Mouse (Mus musculus) forebrain, embryonic 11.5 days (tissue): ENCODE measurements around the gene Itpr3. TPM values are rescaled to one million over a fixed set of nuclear protein-coding genes. Genes with fewer than 3 reads are reported as not detected.

ENCODE experiments used
- ATAC-seq: fragments of 200-750 bp; cut with Nextera tagmentation; replicated peaks from 2 replicates; pipeline ENCODE4 v1.8.0; 2017; ENCODE audit warnings: moderate TSS enrichment; ENCODE audit not compliant: low FRiP score
- DNase-seq: peaks from one replicate; pipeline ENCODE4 v3.0.0-alpha.2; 2017; ENCODE audit warnings: low spot score
- H3K27ac ChIP-seq: fragments of 300-500 bp; sonication (generic); 2 replicates; pipeline ENCODE4 v1.5.1; 2014; ENCODE audit warnings: low read depth, low read length
- H3K27me3 ChIP-seq: fragments of 300-500 bp; sonication (generic); 2 replicates; pipeline ENCODE4 v1.6.1; 2014; ENCODE audit warnings: mild to moderate bottlenecking, low read length, mixed read lengths; ENCODE audit not compliant: control insufficient read depth, insufficient read depth
- H3K36me3 ChIP-seq: fragments of 300-500 bp; sonication (generic); 2 replicates; pipeline ENCODE4 v1.6.1; 2014; ENCODE audit warnings: mild to moderate bottlenecking, low read length, moderate library complexity, mixed read lengths; ENCODE audit not compliant: control insufficient read depth, insufficient read depth
- H3K4me1 ChIP-seq: fragments of 300-500 bp; sonication (generic); replicated peaks from 2 replicates; pipeline ENCODE4 v1.6.1; 2014; ENCODE audit warnings: low read length, mixed read lengths; ENCODE audit not compliant: control insufficient read depth, insufficient read depth
- H3K4me2 ChIP-seq: fragments of 300-500 bp; sonication (generic); 2 replicates; pipeline ENCODE4 v1.6.1; 2014; ENCODE audit warnings: low read depth, mild to moderate bottlenecking, low read length, moderate library complexity, mixed read lengths; ENCODE audit not compliant: severe bottlenecking
- H3K4me3 ChIP-seq: fragments of 300-500 bp; sonication (generic); 2 replicates; pipeline ENCODE4 v1.5.1; 2014; ENCODE audit warnings: low read depth, low read length
- H3K9ac ChIP-seq: fragments of 300-500 bp; sonication (generic); 2 replicates; pipeline ENCODE4 v1.6.1; 2014; ENCODE audit warnings: low read length
- H3K9me3 ChIP-seq: fragments of 300-500 bp; sonication (generic); 2 replicates; pipeline ENCODE4 v1.6.1; 2016; ENCODE audit warnings: low read length, mixed read lengths; ENCODE audit not compliant: control insufficient read depth
- WGBS: fragments of 180-500 bp; shearing (Covaris S2); extraction: QIAGEN DNeasy Blood & Tissue Kit; methylation state at CpG from one replicate; pipeline ENCODE4 v1.1.7; 2014; 5-methylcytosine and 5-hydroxymethylcytosine counted together
- polyA plus RNA-seq: library from polyadenylated mRNA; unstranded; fragments of >200 nt; fragmentation: Nextera tagmentation; extraction: Ambion mirVana; gene quantifications from 2 replicates; pipeline ENCODE4 v1.2.1, GENCODE M21; 2014

Gene Itpr3
- polyA plus RNA-seq, 1 experiment from 2014 or later, result 2.2 TPM

DNA sequence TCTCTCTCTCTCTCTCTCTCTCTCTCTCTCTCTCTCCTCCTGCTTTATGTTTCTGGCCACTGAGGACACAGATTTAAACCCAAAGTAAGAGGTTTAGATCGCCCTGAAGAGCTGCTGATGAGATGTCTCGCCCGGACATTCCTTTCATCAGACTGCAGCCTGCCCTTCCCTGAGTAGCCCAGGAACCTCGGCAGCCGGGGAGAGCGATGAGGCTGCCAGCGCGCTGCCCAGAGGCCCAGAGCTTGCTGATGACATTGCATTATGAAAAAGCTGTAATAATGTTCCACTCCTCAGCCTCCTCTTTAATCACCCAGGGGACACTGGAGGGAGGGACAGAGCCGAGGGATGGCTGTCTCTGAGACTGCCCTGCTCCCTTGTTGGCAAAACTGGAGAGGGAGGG is 83.2 kb downstream of the Itpr3 start:
- no peak for DNase-seq
- Histone ChIP-seq H3K4me3 (no peak overlapping the region), H3K9ac (no peak overlapping the region), H3K4me1 (peaks cover 11% of the 10 kb centered on the region; the same call in 1 of the 2 replicates), H3K27me3 (no peaks in the 10 kb centered on the region), H3K9me3 (no peaks in the 10 kb centered on the region), H3K36me3 (no peaks in the 10 kb centered on the region), H3K4me2 (no peak overlapping the region), H3K27ac (no peak overlapping the region)
- ATAC-seq, result no peak
- 61% methylated on average over 9 of the region's 9 CpGs for WGBS

DNA sequence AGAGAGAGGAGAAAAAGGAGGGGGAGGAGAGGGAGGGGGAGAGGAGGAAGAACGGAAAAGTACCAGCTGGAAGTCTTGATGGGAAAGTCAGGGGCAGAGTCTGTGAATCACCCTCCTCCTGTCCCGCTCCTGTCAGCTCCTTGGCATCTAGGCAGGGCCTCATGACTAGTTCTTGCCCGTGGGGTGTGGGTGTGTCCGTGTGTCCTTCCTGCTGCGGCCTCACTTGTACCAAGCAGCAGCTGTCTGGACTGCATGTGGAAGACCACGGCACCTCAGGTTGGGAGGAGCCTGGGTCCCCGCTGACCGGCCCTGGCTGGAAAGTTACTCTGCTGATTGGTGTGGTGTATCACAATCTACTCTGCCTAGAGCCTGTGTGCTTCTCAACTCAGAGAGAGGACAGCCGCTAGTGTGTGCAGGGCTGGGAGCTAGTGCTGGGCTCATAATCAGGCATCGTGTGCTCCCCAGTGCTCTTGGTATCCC is 84.9 kb downstream of the Itpr3 start:
- H3K4me2 ChIP-seq, result no peak overlapping the region
- peaks cover 12% of the 10 kb centered on the region; the same call in 1 of the 2 replicates for H3K4me1 ChIP-seq
- no peak overlapping the region for H3K9ac ChIP-seq
- no peak overlapping the region for H3K27ac ChIP-seq
- no peak for DNase-seq
- 60% methylated on average over 10 of the region's 10 CpGs for WGBS
- H3K9me3 ChIP-seq, result no peaks in the 10 kb centered on the region
- no peaks in the 10 kb centered on the region for H3K36me3 ChIP-seq
- no peaks in the 10 kb centered on the region for H3K27me3 ChIP-seq
- no peak for ATAC-seq
- H3K4me3 ChIP-seq, result no peak overlapping the region

DNA sequence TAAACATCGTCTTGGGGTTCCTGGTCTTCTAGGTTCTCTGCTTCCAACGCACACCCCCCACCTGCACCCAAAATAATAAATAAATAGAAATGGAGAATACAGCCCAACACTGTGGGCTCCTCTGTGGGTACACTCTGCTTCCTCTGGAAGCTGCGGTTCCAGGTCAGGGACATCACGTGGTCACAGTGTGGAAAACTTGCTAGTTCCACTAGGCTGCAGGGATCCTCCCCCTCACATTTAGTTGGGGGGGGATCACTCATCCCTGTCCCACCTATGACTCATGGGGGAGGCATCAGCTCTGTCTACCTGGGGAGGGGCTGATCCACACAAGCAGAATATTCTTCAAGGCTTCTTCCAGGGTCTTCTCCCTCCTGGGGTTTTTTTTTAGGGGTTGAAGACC is 87.0 kb downstream of the Itpr3 start:
- H3K27ac ChIP-seq, result no peak overlapping the region
- 84% methylated on average over 4 of the region's 4 CpGs for WGBS
- H3K36me3 ChIP-seq, result no peaks in the 10 kb centered on the region
- H3K4me1 ChIP-seq, result peaks cover 6% of the 10 kb centered on the region; the same call in 1 of the 2 replicates
- ATAC-seq (no peak), DNase-seq (no peak)
- no peak overlapping the region for H3K9ac ChIP-seq
- H3K4me3 ChIP-seq, result no peak overlapping the region
- H3K9me3 ChIP-seq, result no peaks in the 10 kb centered on the region
- no peak overlapping the region for H3K4me2 ChIP-seq
- no peaks in the 10 kb centered on the region for H3K27me3 ChIP-seq

DNA sequence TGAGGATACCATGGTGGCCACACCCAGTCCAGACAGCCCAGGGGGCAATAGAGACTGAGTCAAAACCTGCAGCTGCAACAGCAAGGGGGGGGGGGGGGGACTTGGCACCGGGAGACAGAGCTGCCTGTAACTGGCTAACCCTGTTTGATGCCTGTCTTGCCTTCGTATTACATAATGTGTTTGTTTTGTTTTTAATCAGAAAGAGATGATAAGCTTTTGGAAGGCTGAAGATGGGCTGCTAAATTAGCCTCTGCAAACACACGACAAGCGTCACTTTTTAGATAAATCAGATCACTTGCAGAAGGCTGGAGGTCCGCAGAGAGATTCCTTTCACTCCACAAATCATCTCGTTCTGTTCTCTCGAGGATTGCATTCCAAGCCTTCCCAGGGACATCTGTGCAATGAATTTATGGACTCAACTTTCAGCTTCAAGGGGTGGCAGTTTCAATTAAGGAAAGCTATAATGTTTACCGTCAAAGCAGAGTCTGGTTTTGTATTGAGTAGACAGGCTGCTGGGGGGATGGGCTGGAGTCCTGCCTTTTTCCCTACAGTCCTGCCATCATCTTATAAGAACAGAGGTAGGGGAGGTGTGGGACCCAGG is 89.3 kb downstream of the Itpr3 start:
- no peak overlapping the region for H3K27ac ChIP-seq
- WGBS, result 46% methylated on average over 8 of the region's 8 CpGs
- H3K4me3 ChIP-seq, result no peak overlapping the region
- H3K4me1 ChIP-seq, result peaks cover 6% of the 10 kb centered on the region; the same call in 1 of the 2 replicates
- H3K27me3 ChIP-seq, result no peaks in the 10 kb centered on the region
- no peak overlapping the region for H3K9ac ChIP-seq
- ATAC-seq, result no peak
- H3K4me2 ChIP-seq, result no peak overlapping the region
- no peaks in the 10 kb centered on the region for H3K36me3 ChIP-seq
- H3K9me3 ChIP-seq, result no peaks in the 10 kb centered on the region
- DNase-seq, result no peak

DNA sequence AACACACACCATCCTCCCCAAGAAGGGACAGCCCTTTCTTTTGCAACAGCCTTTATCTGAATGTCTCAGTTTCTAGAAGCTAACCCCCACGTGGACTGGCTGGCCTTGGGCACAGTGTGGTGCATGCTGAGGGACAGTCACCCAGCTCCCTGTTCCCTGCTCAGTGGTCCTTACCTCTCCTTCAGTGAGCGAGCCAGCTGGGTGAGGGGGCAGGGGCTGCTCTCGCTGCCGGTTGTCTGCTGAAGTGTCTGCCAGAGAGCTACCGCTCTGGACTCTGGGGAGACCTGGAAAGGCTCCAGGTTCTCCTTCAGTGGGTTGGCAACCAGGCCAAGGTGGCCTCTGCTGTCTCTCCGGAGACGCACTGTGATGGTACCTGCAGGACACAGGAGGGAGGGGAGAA is 93.8 kb downstream of the Itpr3 start:
- 0 out of 2 replicates have a peak, but pooled peaks cover 1% of the 10 kb centered on the region for H3K4me1 ChIP-seq
- no peak overlapping the region for H3K4me2 ChIP-seq
- WGBS, result 83% methylated on average over 7 of the region's 7 CpGs
- no peaks in the 10 kb centered on the region for H3K9me3 ChIP-seq
- H3K27ac ChIP-seq, result no peak overlapping the region
- H3K27me3 ChIP-seq, result no peaks in the 10 kb centered on the region
- H3K4me3 ChIP-seq, result no peak overlapping the region
- no peak overlapping the region for H3K9ac ChIP-seq
- DNase-seq (no peak), ATAC-seq (no peak)
- no peaks in the 10 kb centered on the region for H3K36me3 ChIP-seq

DNA sequence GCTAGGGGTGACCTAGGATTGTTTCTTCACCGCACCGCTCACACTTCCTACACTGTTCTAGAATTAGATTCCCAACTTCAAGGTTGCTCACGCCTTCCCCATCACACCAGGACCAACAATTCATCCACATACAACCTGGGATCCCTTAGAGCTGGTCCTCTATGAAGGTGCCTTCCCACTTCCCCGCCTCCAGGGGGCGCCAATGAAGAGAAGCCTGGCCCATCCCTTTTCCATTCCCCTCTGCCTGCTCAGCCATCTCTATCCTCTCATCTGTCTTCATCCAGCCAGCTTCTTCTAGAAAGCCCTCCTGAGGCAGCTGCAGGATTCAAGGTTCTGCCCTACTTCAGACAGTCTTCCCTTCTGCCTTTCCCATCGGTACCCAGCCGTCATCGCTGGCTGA is 94.3 kb downstream of the Itpr3 start:
- H3K4me1 ChIP-seq, result 0 out of 2 replicates have a peak, but pooled peaks cover 1% of the 10 kb centered on the region
- H3K4me3 ChIP-seq, result no peak overlapping the region
- ATAC-seq, result no peak
- no peak overlapping the region for H3K27ac ChIP-seq
- no peak overlapping the region for H3K9ac ChIP-seq
- DNase-seq, result peak; percentile 71
- WGBS, result 71% methylated on average over 8 of the region's 8 CpGs
- no peak overlapping the region for H3K4me2 ChIP-seq
- no peaks in the 10 kb centered on the region for H3K9me3 ChIP-seq
- H3K36me3 ChIP-seq, result no peaks in the 10 kb centered on the region
- H3K27me3 ChIP-seq, result no peaks in the 10 kb centered on the region

DNA sequence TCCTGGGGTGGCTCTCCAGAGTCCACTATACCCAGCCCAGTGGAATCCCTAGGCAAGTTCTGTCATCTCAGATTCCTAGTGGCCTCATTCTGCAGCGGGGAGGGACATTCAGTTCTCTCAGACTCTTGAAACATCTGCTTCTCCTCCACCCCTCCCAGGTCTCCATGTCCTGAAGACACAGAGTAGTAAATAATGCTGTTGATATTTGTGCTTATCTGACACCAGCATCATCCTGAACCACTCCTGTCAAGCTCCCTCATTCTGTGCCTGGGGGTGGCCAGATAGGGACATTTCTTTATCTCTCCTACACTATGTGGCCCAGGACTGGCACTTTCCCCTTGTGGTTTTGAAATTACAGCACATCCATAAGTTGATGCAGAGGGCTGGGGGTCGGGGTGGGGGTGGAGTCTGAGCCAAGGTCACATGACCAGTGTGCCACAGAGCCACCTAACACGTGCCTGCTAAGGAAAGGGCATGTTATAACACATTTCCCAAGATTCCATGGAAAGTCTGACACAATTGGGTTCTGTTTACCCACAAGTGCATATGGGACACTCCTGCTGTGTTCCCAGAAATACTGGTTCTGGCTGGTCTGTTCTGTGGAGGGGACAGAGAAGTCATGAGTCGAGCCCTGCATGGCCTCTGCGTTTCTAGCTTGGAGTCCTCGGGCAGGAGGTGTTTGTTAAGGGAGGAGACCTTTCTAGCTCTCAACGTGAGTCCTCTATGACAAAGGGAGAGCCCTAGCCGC is 96.0 kb downstream of the Itpr3 start:
- Histone ChIP-seq H3K27me3 (no peaks in the 10 kb centered on the region), H3K9ac (no peak overlapping the region), H3K4me1 (no peaks in the 10 kb centered on the region), H3K4me2 (no peak overlapping the region), H3K27ac (no peak overlapping the region), H3K4me3 (no peak overlapping the region), H3K36me3 (no peaks in the 10 kb centered on the region), H3K9me3 (no peaks in the 10 kb centered on the region)
- ATAC-seq (no peak), DNase-seq (no peak)
- 71% methylated on average over 8 of the region's 8 CpGs for WGBS

DNA sequence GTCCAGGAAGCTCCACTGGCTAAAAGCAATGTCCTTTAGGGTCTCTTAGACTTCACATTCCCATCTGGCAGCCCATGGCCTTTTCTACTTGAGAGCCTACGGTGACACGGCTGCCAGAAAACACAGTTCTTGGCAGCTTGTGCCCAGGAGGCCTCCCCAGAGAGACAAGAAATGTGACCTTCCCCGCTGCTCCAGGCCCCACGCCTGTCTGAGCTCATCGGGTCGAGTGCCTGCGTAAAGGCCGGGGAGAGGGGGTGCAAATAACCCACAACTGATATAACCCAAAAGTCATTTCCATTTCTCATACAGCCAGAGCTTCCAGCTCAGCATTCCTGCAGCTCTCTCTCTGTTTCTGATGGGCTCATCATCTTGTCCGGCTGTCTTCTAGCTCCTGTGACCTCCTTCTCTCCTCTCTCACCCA is 96.7 kb downstream of the Itpr3 start:
- Histone ChIP-seq H3K9me3 (no peaks in the 10 kb centered on the region), H3K9ac (no peak overlapping the region), H3K27me3 (no peaks in the 10 kb centered on the region), H3K4me3 (no peak overlapping the region), H3K36me3 (no peaks in the 10 kb centered on the region), H3K4me1 (no peaks in the 10 kb centered on the region), H3K4me2 (no peak overlapping the region), H3K27ac (no peak overlapping the region)
- no peak for DNase-seq
- ATAC-seq, result no peak
- WGBS, result 76% methylated on average over 9 of the region's 9 CpGs
